Mouse (Mus musculus): ENCODE data around the gene Tanc2.

Gene Tanc2

GRCm38 (mm10) chr11:105648026-105648425 lies 58.2 kb downstream of the Tanc2 start:
- DNase-seq: no peak

GRCm38 (mm10) chr11:105654616-105655015 lies 64.8 kb downstream of the Tanc2 start:
- DNase-seq: no peak

GRCm38 (mm10) chr11:105655335-105655734 lies 65.5 kb downstream of the Tanc2 start:
- no peak for DNase-seq

- no peak for DNase-seq
Measured at GRCm38 (mm10) chr11:105667879-105668278, 78.1 kb downstream of the Tanc2 start.

GRCm38 (mm10) chr11:105678996-105679395 lies 89.2 kb downstream of the Tanc2 start:
- DNase-seq: no peak

- DNase-seq: no peak
Measured at GRCm38 (mm10) chr11:105684747-105685146, 95.0 kb downstream of the Tanc2 start.

GRCm38 (mm10) chr11:105700528-105700927 lies 110.7 kb downstream of the Tanc2 start:
- no peak for DNase-seq

GRCm38 (mm10) chr11:105719660-105720059 lies 129.9 kb downstream of the Tanc2 start:
- DNase-seq: no peak

- DNase-seq: no peak
Measured at GRCm38 (mm10) chr11:105731541-105731940, 141.8 kb downstream of the Tanc2 start.

- DNase-seq: no peak
Measured at GRCm38 (mm10) chr11:105731989-105732531, 142.3 kb downstream of the Tanc2 start.

- no peak for DNase-seq
Measured at GRCm38 (mm10) chr11:105743171-105743570, 153.4 kb downstream of the Tanc2 start.

- no peak for DNase-seq
Measured at GRCm38 (mm10) chr11:105749297-105750071, 159.7 kb downstream of the Tanc2 start.

GRCm38 (mm10) chr11:105758561-105759203 lies 168.9 kb downstream of the Tanc2 start:
- no peak for DNase-seq

- DNase-seq: no peak
Measured at GRCm38 (mm10) chr11:105759413-105759812, 169.6 kb downstream of the Tanc2 start.

GRCm38 (mm10) chr11:105760346-105760745 lies 170.6 kb downstream of the Tanc2 start:
- DNase-seq: no peak

GRCm38 (mm10) chr11:105777802-105778201 lies 188.0 kb downstream of the Tanc2 start:
- DNase-seq: no peak

GRCm38 (mm10) chr11:105792501-105792900 lies 202.7 kb downstream of the Tanc2 start:
- DNase-seq: no peak

- no peak for DNase-seq
Measured at GRCm38 (mm10) chr11:105803686-105804085, 213.9 kb downstream of the Tanc2 start.

- DNase-seq: no peak
Measured at GRCm38 (mm10) chr11:105804776-105805175, 215.0 kb downstream of the Tanc2 start.

- no peak for DNase-seq
Measured at GRCm38 (mm10) chr11:105807103-105807502, 217.3 kb downstream of the Tanc2 start.

GRCm38 (mm10) chr11:105823246-105823645 lies 233.5 kb downstream of the Tanc2 start:
- no peak for DNase-seq

- DNase-seq: no peak
Measured at GRCm38 (mm10) chr11:105823759-105824158, 234.0 kb downstream of the Tanc2 start.

GRCm38 (mm10) chr11:105828175-105828574 lies 238.4 kb downstream of the Tanc2 start:
- no peak for DNase-seq

GRCm38 (mm10) chr11:105835209-105835608 lies 245.4 kb downstream of the Tanc2 start:
- DNase-seq: no peak
